Mouse (Mus musculus) ES-E14 (cell line): ENCODE data around the gene Borcs5. TPM values are rescaled to one million over a fixed set of nuclear protein-coding genes. Genes with fewer than 3 reads are reported as not detected.
"Not testable (repeated sequence)": the region's sequence is repeated elsewhere in the genome, so short reads cannot be mapped to it uniquely, and the experiment has no call there.

Source experiments
- DNase-seq: peaks from one replicate; pipeline ENCODE4 v3.0.0-alpha.2; 2013; ENCODE audit warnings: low read depth, low spot score
- H3K27ac ChIP-seq: 2 replicates; pipeline ENCODE4 v1.5.1; 2012; ENCODE audit warnings: low read depth, mild to moderate bottlenecking, low read length, moderate library complexity, mixed read lengths; ENCODE audit not compliant: poor library complexity, insufficient read depth, severe bottlenecking
- H3K36me3 ChIP-seq: 2 replicates; pipeline ENCODE4 v1.6.1; 2012; ENCODE audit warnings: mild to moderate bottlenecking, low read length, moderate library complexity, mixed read lengths; ENCODE audit not compliant: control insufficient read depth, poor library complexity, insufficient read depth, severe bottlenecking
- H3K4me1 ChIP-seq, 2 experiments: fragments of 150-350 bp in 1 of 2; sonication (generic) in 1 of 2; 2 replicates each; pipeline ENCODE4 v1.6.1; 2012; ENCODE audit warnings: low read length in 2 of 2, mild to moderate bottlenecking in 1 of 2, mixed read lengths in 1 of 2; ENCODE audit not compliant: control insufficient read depth in 2 of 2, insufficient read depth in 2 of 2, poor library complexity in 1 of 2
- H3K4me3 ChIP-seq, 2 experiments: fragments of 150-350 bp in 1 of 2; sonication (generic) in 1 of 2; 2 replicates each; pipeline ENCODE4 v1.5.1; 2012; ENCODE audit warnings: low read length in 2 of 2, low read depth in 1 of 2, mild to moderate bottlenecking in 1 of 2, mixed read lengths in 1 of 2; ENCODE audit not compliant: insufficient read depth in 1 of 2, poor library complexity in 1 of 2, severe bottlenecking in 1 of 2
- H3K9ac ChIP-seq: 2 replicates; pipeline ENCODE4 v1.6.1; 2012; ENCODE audit warnings: low read depth, mild to moderate bottlenecking, low read length, mixed read lengths; ENCODE audit not compliant: poor library complexity, insufficient read depth, severe bottlenecking
- H3K9me3 ChIP-seq: fragments of 150-350 bp; sonication (generic); 2 replicates; pipeline ENCODE4 v1.6.1; 2012; ENCODE audit warnings: low read depth, mild to moderate bottlenecking, low read length; ENCODE audit not compliant: control insufficient read depth, insufficient read depth
- CHD2 ChIP-seq: IDR thresholded peaks from 2 replicates; pipeline ENCODE4 v1.6.1; 2014; ENCODE audit warnings: mild to moderate bottlenecking, low read depth, low read length, inconsistent platforms
- HCFC1 ChIP-seq: IDR thresholded peaks from 2 replicates; pipeline ENCODE4 v1.6.1; 2012; ENCODE audit warnings: low read length, inconsistent platforms, borderline replicate concordance; ENCODE audit not compliant: insufficient read depth
- MAFK ChIP-seq: IDR thresholded peaks from 2 replicates; pipeline ENCODE4 v1.6.1; 2014; ENCODE audit warnings: mild to moderate bottlenecking, low read depth, low read length, inconsistent platforms; ENCODE audit not compliant: insufficient read depth
- ZC3H11A ChIP-seq: IDR thresholded peaks from 2 replicates; pipeline ENCODE4 v1.6.1; 2012; ENCODE audit warnings: low read depth, mild to moderate bottlenecking, inconsistent platforms, low read length, borderline replicate concordance
- ZNF384 ChIP-seq: IDR thresholded peaks from 2 replicates; pipeline ENCODE4 v1.6.1; 2012; ENCODE audit warnings: low read depth, low read length, inconsistent platforms
- in situ Hi-C, 2 experiments: fragments of 600-800 bp; cut with MboI; formaldehyde crosslinking; loops; one replicate each; pipeline ENCODE4 v1.15.1; 2025; ENCODE audit warnings: low sequenced_read_pairs in 2 of 2, inconsistent platforms in 1 of 2; ENCODE audit not compliant: unreplicated experiment in 2 of 2
- total RNA-seq: library from RNA; depleted of rRNA; stranded (reverse); fragments of 300-350 nt; gene quantifications from 2 replicates; pipeline ENCODE4 v1.2.3, GENCODE M21; 2012

The Borcs5 gene
- total RNA-seq, 1 experiment = 10.1 TPM

GRCm38 (mm10) chr6:134669179-134669865, 30.0 kb downstream of the Borcs5 start:
- H3K9me3 ChIP-seq = no peaks in the 10 kb centered on the region
- TF ChIP-seq CHD2 = no peak
- TF ChIP-seq ZNF384 = no peak
- TF ChIP-seq HCFC1 = no peak
- no peak for TF ChIP-seq MAFK
- TF ChIP-seq ZC3H11A = no peak
- no peaks in the 10 kb centered on the region for H3K4me1 ChIP-seq
- no peak overlapping the region for H3K27ac ChIP-seq
- no peak for DNase-seq
- no peaks in the 10 kb centered on the region for H3K36me3 ChIP-seq
- in situ Hi-C loops = loop anchor here in 1 of 2 experiments (25.0 kb wide), 1 partner anchor 168 kb away; the partner anchor contains the start of gene Crebl2
- H3K9ac ChIP-seq = no peak overlapping the region
- no peak overlapping the region for H3K4me3 ChIP-seq

- no peak for DNase-seq
- Histone ChIP-seq H3K9me3 (no peaks in the 10 kb centered on the region), H3K4me1 (peaks cover 0 to under 1% of the 10 kb centered on the region in 2 experiments; a peak in 1 of 4 replicates), H3K4me3 (no peak overlapping the region), H3K27ac (no peak overlapping the region), H3K9ac (no peak overlapping the region), H3K36me3 (no peaks in the 10 kb centered on the region)
- in situ Hi-C loops = loop anchor here in 1 of 2 experiments (25.0 kb wide), 1 partner anchor 166 kb away; the partner anchor contains the start of gene Crebl2
- TF ChIP-seq ZC3H11A = no peak
- no peak for TF ChIP-seq CHD2
- no peak for TF ChIP-seq ZNF384
- no peak for TF ChIP-seq HCFC1
- TF ChIP-seq MAFK = no peak
Observed at GRCm38 (mm10) chr6:134670881-134671411, 31.6 kb downstream of the Borcs5 start.

DNA sequence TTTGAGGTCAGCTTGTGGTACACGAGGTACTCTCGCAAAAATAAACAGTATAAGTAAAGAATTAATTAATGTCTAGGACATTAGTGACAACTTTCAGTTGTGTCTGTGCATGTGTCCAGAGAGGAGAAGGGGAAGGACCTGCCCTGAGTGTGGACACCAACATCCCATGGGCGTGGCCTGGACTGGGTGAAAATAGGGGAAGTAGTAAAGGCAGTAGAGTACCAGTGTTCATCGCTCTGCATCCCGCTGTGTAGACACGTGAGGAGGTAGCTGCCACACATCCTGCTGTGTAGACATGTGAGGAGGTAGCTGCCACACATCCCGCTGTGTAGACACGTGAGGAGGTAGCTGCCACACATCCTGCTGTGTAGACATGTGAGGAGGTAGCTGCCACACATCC, 34.4 kb downstream of the Borcs5 start:
- not testable (repeated sequence) for H3K36me3 ChIP-seq

GRCm38 (mm10) chr6:134677504-134677903, 38.2 kb downstream of the Borcs5 start:
- in situ Hi-C loops = no loop called here
- H3K4me1 ChIP-seq = peaks cover 0 to 2% of the 10 kb centered on the region in 2 experiments; a peak in 1 of 4 replicates
- no peaks in the 10 kb centered on the region for H3K36me3 ChIP-seq
- no peak overlapping the region for H3K27ac ChIP-seq
- DNase-seq = no peak
- no peak overlapping the region for H3K4me3 ChIP-seq
- H3K9ac ChIP-seq = no peak overlapping the region
- TF ChIP-seq HCFC1 = no peak
- no peak for TF ChIP-seq ZNF384
- TF ChIP-seq ZC3H11A = no peak
- no peak for TF ChIP-seq MAFK
- TF ChIP-seq CHD2 = no peak
- H3K9me3 ChIP-seq = no peaks in the 10 kb centered on the region

More for the DNA sequence above, 34.4 kb downstream of the Borcs5 start:
- H3K9me3 ChIP-seq, H3K27ac ChIP-seq, H3K4me3 ChIP-seq, DNase-seq, H3K4me1 ChIP-seq, H3K9ac ChIP-seq: not testable (repeated sequence)
- in situ Hi-C loops = loop anchor here in 1 of 2 experiments (25.0 kb wide), 1 partner anchor 164 kb away; the partner anchor contains the start of gene Crebl2

- Histone ChIP-seq H3K4me1 (peaks cover 0 to 2% of the 10 kb centered on the region in 2 experiments; a peak in 1 of 4 replicates), H3K4me3 (no peak overlapping the region), H3K9ac (no peak overlapping the region), H3K36me3 (no peaks in the 10 kb centered on the region), H3K27ac (no peak overlapping the region), H3K9me3 (no peaks in the 10 kb centered on the region)
- TF ChIP-seq HCFC1 = no peak
- no peak for TF ChIP-seq ZC3H11A
- no peak for TF ChIP-seq ZNF384
- no peak for TF ChIP-seq CHD2
- no peak for TF ChIP-seq MAFK
- in situ Hi-C loops = no loop called here
- no peak for DNase-seq
Observed at GRCm38 (mm10) chr6:134678037-134678436, 38.7 kb downstream of the Borcs5 start.

DNA sequence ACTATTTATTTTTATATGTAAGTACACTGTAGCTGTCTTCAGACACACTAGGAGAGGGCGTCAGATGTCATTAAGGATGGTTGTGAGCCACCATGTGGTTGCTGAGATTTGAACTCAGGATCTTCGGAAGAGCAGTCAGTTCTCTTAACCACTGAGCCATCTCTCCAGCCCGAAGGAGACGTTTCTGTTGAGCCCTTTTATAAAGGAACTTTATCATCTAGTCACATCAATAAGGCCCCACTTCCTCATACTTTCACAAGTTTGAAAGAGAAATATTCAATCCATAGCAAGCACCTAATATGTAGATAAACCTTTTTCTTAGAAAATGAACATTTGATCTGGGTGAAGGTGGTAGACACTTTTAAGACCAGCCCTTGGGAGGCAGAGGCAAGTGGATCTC, 40.0 kb downstream of the Borcs5 start:
- H3K9me3 ChIP-seq, H3K36me3 ChIP-seq, in situ Hi-C loops, H3K4me3 ChIP-seq, H3K9ac ChIP-seq, H3K27ac ChIP-seq, H3K4me1 ChIP-seq, DNase-seq: not testable (repeated sequence)
